Mouse (Mus musculus): ENCODE measurements at regions not wholly inside any gene's neighbourhood (a gene's known extent, or its start where the extent isn't known, plus 50 kb on each side); places are given as distances from the start of the nearest gene placed in this dataset.

DNA sequence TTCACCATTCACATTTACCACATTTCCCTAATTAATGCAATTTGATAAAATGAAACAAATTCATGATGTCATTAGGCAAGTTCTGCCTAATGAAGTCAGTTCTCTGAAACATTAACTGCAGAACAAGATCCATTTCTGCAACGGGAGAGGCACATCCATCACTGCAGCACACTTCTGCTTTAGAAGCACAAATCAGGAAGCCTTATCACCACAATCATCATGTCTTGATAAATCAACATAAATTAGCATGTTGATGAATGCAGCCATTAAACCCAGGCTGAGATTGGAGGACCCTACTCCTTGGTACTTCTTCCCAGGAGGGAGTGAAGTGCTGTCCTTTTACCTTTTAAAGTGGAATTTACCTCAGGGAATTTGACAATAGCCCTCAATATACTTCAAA lies 1195.4 kb downstream of the Defb40 start:
- Histone ChIP-seq H3K4me2 (ENCODE audit: low read depth, low read length) (no peak overlapping the region), H3K36me3 (ENCODE audit: insufficient read depth, low read length) (no peaks in the 10 kb centered on the region), H3K27me3 (ENCODE audit: insufficient read depth, low read length) (no peaks in the 10 kb centered on the region), H3K4me1 (ENCODE audit: insufficient read depth, low read length) (no peaks in the 10 kb centered on the region), H3K9ac (replicated peaks; ENCODE audit: low read length) (no peak overlapping the region), H3K27ac (no peak overlapping the region), H3K4me3 (ENCODE audit: low read length) (no peak overlapping the region), H3K9me3 (ENCODE audit: low read length) (no peaks in the 10 kb centered on the region)
- 49% methylated on average over 1 of the region's 1 CpGs for WGBS
- DNase-seq (ENCODE audit: low spot score): no peak
- no peak for ATAC-seq
- TF ChIP-seq CTCF (IDR thresholded peaks at IDR 0.05; ENCODE audit: low read depth): no peak

DNA sequence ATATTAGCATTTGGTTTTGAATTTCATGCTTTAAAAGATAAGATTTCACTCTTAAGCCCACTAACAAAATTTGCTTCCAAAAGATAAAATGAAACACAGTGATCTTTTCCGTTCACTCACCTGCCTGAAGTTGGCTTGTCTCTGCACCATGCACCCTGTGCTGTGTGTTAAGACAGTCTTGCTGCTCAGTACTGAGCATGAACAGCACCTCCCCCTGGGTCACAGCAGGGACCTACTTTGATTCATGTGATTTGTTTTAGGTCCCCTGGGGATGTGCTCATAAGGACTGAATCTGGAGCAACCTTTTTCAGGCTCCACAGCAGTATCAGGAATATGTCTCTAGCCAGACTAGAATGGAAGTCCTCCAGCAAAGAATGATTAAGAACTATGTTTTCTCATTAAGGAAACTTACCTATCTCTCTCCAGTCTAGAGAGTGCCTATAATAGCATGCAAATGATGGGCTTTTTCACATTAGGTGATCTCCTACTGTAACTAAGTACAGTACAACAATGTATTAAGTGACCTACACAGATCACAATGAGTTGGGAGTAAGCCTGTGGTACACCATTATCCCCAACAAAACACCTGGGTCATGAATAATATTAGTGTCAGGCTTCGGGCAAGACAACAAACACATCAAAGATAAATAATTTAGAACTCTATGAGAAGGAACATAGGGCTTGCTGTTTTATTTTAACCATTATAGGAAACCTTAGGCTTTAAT lies 1196.3 kb downstream of the Defb40 start:
- Histone ChIP-seq H3K9ac (replicated peaks; ENCODE audit: low read length) (no peak overlapping the region), H3K4me2 (ENCODE audit: low read depth, low read length) (no peak overlapping the region), H3K4me1 (ENCODE audit: insufficient read depth, low read length) (no peaks in the 10 kb centered on the region), H3K36me3 (ENCODE audit: insufficient read depth, low read length) (no peaks in the 10 kb centered on the region), H3K9me3 (ENCODE audit: low read length) (no peaks in the 10 kb centered on the region), H3K27ac (no peak overlapping the region), H3K4me3 (ENCODE audit: low read length) (no peak overlapping the region), H3K27me3 (ENCODE audit: insufficient read depth, low read length) (no peaks in the 10 kb centered on the region)
- TF ChIP-seq CTCF (IDR thresholded peaks at IDR 0.05; ENCODE audit: low read depth): no peak
- ATAC-seq (no peak), DNase-seq (ENCODE audit: low spot score) (no peak)
- WGBS: 73% methylated on average over 2 of the region's 2 CpGs

DNA sequence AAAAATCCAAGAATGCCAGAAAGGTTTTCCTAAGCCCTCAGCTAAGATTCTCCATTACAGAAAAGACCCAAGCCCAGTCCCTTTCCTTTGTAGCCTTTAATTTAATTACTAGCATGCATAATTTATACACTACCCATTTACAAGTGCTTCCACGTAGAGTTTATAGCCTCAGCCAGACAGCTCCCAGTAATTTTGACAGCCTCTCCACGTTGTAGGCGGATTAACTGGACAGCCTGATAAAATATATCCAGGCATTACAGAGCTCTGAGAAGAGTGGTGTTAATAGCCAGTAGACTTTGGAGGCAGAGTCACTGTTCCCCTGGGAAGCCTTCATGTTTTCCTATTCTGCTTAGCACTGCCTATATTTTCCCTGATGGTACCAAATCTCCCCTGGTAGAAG lies 1202.6 kb downstream of the Defb40 start:
- Histone ChIP-seq H3K9ac (replicated peaks; ENCODE audit: low read length) (no peak overlapping the region), H3K36me3 (ENCODE audit: insufficient read depth, low read length) (no peaks in the 10 kb centered on the region), H3K27ac (no peak overlapping the region), H3K9me3 (ENCODE audit: low read length) (no peaks in the 10 kb centered on the region), H3K4me3 (ENCODE audit: low read length) (no peak overlapping the region), H3K4me1 (ENCODE audit: insufficient read depth, low read length) (no peaks in the 10 kb centered on the region), H3K27me3 (ENCODE audit: insufficient read depth, low read length) (no peaks in the 10 kb centered on the region), H3K4me2 (ENCODE audit: low read depth, low read length) (no peak overlapping the region)
- DNase-seq (ENCODE audit: low spot score) (no peak), ATAC-seq (no peak)
- 43% methylated on average over 3 of the region's 3 CpGs for WGBS
- no peak for TF ChIP-seq CTCF (IDR thresholded peaks at IDR 0.05; ENCODE audit: low read depth)

DNA sequence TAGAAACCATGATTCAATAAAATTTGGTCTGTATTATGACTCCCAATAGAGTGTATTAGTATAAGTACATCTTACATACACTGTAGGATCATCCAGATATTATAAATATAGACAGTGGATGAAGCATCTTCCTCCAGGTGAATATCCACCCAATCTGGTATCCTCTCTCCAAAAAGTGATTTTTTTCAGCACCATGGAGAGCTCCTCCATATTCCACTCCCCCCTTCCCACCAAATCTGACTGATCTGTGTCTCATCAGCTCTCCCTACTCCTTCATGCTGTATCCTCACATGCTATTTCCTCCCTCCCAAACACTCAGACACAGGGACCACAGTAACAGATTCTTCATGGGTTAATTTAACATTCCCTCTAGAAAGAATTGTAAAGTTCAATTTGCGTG lies 1204.7 kb downstream of the Defb40 start:
- Histone ChIP-seq H3K36me3 (ENCODE audit: insufficient read depth, low read length) (no peaks in the 10 kb centered on the region), H3K27ac (no peak overlapping the region), H3K27me3 (ENCODE audit: insufficient read depth, low read length) (no peaks in the 10 kb centered on the region), H3K4me1 (ENCODE audit: insufficient read depth, low read length) (no peaks in the 10 kb centered on the region), H3K9me3 (ENCODE audit: low read length) (no peaks in the 10 kb centered on the region), H3K9ac (replicated peaks; ENCODE audit: low read length) (no peak overlapping the region), H3K4me3 (ENCODE audit: low read length) (no peak overlapping the region), H3K4me2 (ENCODE audit: low read depth, low read length) (no peak overlapping the region)
- ATAC-seq: no peak
- DNase-seq (ENCODE audit: low spot score): no peak
- no peak for TF ChIP-seq CTCF (IDR thresholded peaks at IDR 0.05; ENCODE audit: low read depth)
- 86% methylated on average over 1 of the region's 1 CpGs for WGBS

- no peak overlapping the region for H3K4me3 ChIP-seq (ENCODE audit: low read length)
- H3K4me2 ChIP-seq (ENCODE audit: low read depth, low read length): no peak overlapping the region
- no peaks in the 10 kb centered on the region for H3K36me3 ChIP-seq (ENCODE audit: insufficient read depth, low read length)
- H3K27me3 ChIP-seq (ENCODE audit: insufficient read depth, low read length): no peaks in the 10 kb centered on the region
- no peaks in the 10 kb centered on the region for H3K4me1 ChIP-seq (ENCODE audit: insufficient read depth, low read length)
- ATAC-seq (no peak), DNase-seq (ENCODE audit: low spot score) (no peak)
- no peak overlapping the region for H3K27ac ChIP-seq
- no peak for TF ChIP-seq CTCF (IDR thresholded peaks at IDR 0.05; ENCODE audit: low read depth)
- no peaks in the 10 kb centered on the region for H3K9me3 ChIP-seq (ENCODE audit: low read length)
- H3K9ac ChIP-seq (replicated peaks; ENCODE audit: low read length): no peak overlapping the region
- WGBS: 94% methylated on average over 5 of the region's 5 CpGs
Observed at GRCm38 (mm10) chr8:17767441-17768007, 1210.5 kb downstream of the Defb40 start.

GRCm38 (mm10) chr8:17724672-17725071 lies 1253.4 kb downstream of the Defb40 start:
- no peak for TF ChIP-seq CTCF (IDR thresholded peaks at IDR 0.05; ENCODE audit: low read depth)
- H3K36me3 ChIP-seq (ENCODE audit: insufficient read depth, low read length): no peaks in the 10 kb centered on the region
- H3K4me3 ChIP-seq (ENCODE audit: low read length): no peak overlapping the region
- H3K4me2 ChIP-seq (ENCODE audit: low read depth, low read length): no peak overlapping the region
- no peaks in the 10 kb centered on the region for H3K27me3 ChIP-seq (ENCODE audit: insufficient read depth, low read length)
- no peak for DNase-seq (ENCODE audit: low spot score)
- no peak overlapping the region for H3K9ac ChIP-seq (replicated peaks; ENCODE audit: low read length)
- 83% methylated on average over 3 of the region's 3 CpGs for WGBS
- no peak overlapping the region for H3K27ac ChIP-seq
- no peaks in the 10 kb centered on the region for H3K4me1 ChIP-seq (ENCODE audit: insufficient read depth, low read length)
- no peak for ATAC-seq
- no peaks in the 10 kb centered on the region for H3K9me3 ChIP-seq (ENCODE audit: low read length)

- Histone ChIP-seq H3K4me2 (ENCODE audit: low read depth, low read length) (no peak overlapping the region), H3K27ac (no peak overlapping the region), H3K27me3 (ENCODE audit: insufficient read depth, low read length) (no peaks in the 10 kb centered on the region), H3K9ac (replicated peaks; ENCODE audit: low read length) (no peak overlapping the region), H3K4me3 (ENCODE audit: low read length) (no peak overlapping the region), H3K36me3 (ENCODE audit: insufficient read depth, low read length) (no peaks in the 10 kb centered on the region), H3K4me1 (ENCODE audit: insufficient read depth, low read length) (no peaks in the 10 kb centered on the region), H3K9me3 (ENCODE audit: low read length) (no peaks in the 10 kb centered on the region)
- no peak for TF ChIP-seq CTCF (IDR thresholded peaks at IDR 0.05; ENCODE audit: low read depth)
- ATAC-seq (no peak), DNase-seq (ENCODE audit: low spot score) (no peak)
- WGBS: 73% methylated on average over 1 of the region's 1 CpGs
Observed at GRCm38 (mm10) chr8:17709162-17709561, 1268.9 kb downstream of the Defb40 start.

Measured in hindbrain, postnatal 0 days (tissue).